Comparison of ENCODE assay signal across 18 mouse cellular contexts in genomic region chr17:35174201-35174977, GRCm38 (mm10). TPM values are rescaled to one million over a fixed set of nuclear protein-coding genes. Genes with fewer than 3 reads are reported as not detected.
A peak's percentile ranks its signal among the peaks of the same experiment; 100 is the strongest.
DNase-seq lines count a peak whose midpoint lies in the region; ATAC-seq and TF ChIP-seq lines count a peak whose summit lies in the region.
"Had no signal": no experiment of that assay in that cellular context is flagged by ENCODE, and none has a peak within 500 bp of the region (broad histone marks: within the 10 kb centered on the region; RNA-seq: fewer than 3 reads in every experiment).

No protein-coding gene starts in this region.

- TF ChIP-seq CTCF in bone marrow macrophage, adult 2 months (IDR thresholded peaks at IDR 0.05; ENCODE audit: low read depth, low read length): no peak

- no peak overlapping the region for H3K27ac ChIP-seq in limb, embryonic 11.5 days (replicated peaks; ENCODE audit: low read depth, low read length)
- H3K27ac ChIP-seq in limb, embryonic 10.5 days: no peak overlapping the region
- H3K27ac ChIP-seq in bone marrow macrophage, adult 2 months (ENCODE audit: insufficient read depth, low read depth, low read length): peak overlapping the region; percentile 88
- no peak overlapping the region for H3K27ac ChIP-seq in hindbrain, embryonic 11.5 days (ENCODE audit: low read depth, low read length)
- H3K27ac ChIP-seq: hindbrain, embryonic 14.5 days; liver, embryonic 14.5 days; midbrain, embryonic 10.5 days had no signal

- H3K9ac ChIP-seq in limb, embryonic 11.5 days (ENCODE audit: low read length): peak overlapping the region; percentile 27; the same call in 1 of the 2 replicates
- H3K9ac ChIP-seq in hindbrain, embryonic 11.5 days (ENCODE audit: low read depth, low read length): no peak overlapping the region
- H3K9ac ChIP-seq: forebrain, postnatal 0 days; hindbrain, embryonic 14.5 days; liver, embryonic 14.5 days had no signal

- H3K4me3 ChIP-seq in limb, embryonic 11.5 days (ENCODE audit: low read depth, low read length): no peak overlapping the region
- H3K4me3 ChIP-seq in limb, embryonic 10.5 days: no peak overlapping the region
- H3K4me3 ChIP-seq in bone marrow macrophage, adult 2 months (ENCODE audit: insufficient read depth, low read length): no peak overlapping the region
- no peak overlapping the region for H3K4me3 ChIP-seq in hindbrain, embryonic 11.5 days (ENCODE audit: low read depth, low read length)
- H3K4me3 ChIP-seq: gastrocnemius, adult 2 months; midbrain, embryonic 10.5 days had no signal

- no peak for TF ChIP-seq POLR2A in bone marrow macrophage, adult 2 months (IDR thresholded peaks at IDR 0.05; ENCODE audit: borderline replicate concordance, low read depth, low read length)

- no peaks in the 10 kb centered on the region for H3K27me3 ChIP-seq in limb, embryonic 11.5 days (ENCODE audit: control insufficient read depth, insufficient read depth, low read length)
- H3K27me3 ChIP-seq in limb, embryonic 10.5 days (ENCODE audit: low read depth, poor library complexity, severe bottlenecking): no peaks in the 10 kb centered on the region
- H3K27me3 ChIP-seq in hindbrain, embryonic 11.5 days (ENCODE audit: control insufficient read depth, insufficient read depth, low read length): no peaks in the 10 kb centered on the region

- WGBS in limb, embryonic 11.5 days: 52% methylated on average over 8 of the region's 8 CpGs
- WGBS in limb, embryonic 10.5 days: 61% methylated on average over 8 of the region's 8 CpGs
- 71% methylated on average over 8 of the region's 8 CpGs for WGBS in hindbrain, embryonic 11.5 days

- no peaks in the 10 kb centered on the region for H3K9me3 ChIP-seq in limb, embryonic 11.5 days (ENCODE audit: control insufficient read depth, low read length)
- H3K9me3 ChIP-seq in limb, embryonic 10.5 days (replicated peaks): no peaks in the 10 kb centered on the region
- no peaks in the 10 kb centered on the region for H3K9me3 ChIP-seq in hindbrain, embryonic 11.5 days (ENCODE audit: control insufficient read depth, low read length)
- H3K9me3 ChIP-seq: midbrain, embryonic 10.5 days had no signal

- ATAC-seq in limb, embryonic 11.5 days (ENCODE audit: insufficient number of reproducible peaks, low FRiP score, low TSS enrichment, low read depth): no peak
- ATAC-seq in CD4-positive, CD25-positive, alpha-beta regulatory T cell, adult 4 months: peak; percentile 67
- ATAC-seq in monocyte, adult 5-6 weeks (replicated peaks; ENCODE audit: insufficient number of reproducible peaks, low FRiP score, low TSS enrichment, poor library complexity, severe bottlenecking): 0 out of 2 replicates have a peak, but pooled peaks have one; percentile 23
- no peak for ATAC-seq in hindbrain, embryonic 11.5 days (ENCODE audit: low FRiP score)
- ATAC-seq: forebrain, postnatal 0 days; lung, postnatal 0 days had no signal

- no peak overlapping the region for H3K4me2 ChIP-seq in limb, embryonic 11.5 days (ENCODE audit: low read depth, severe bottlenecking)
- H3K4me2 ChIP-seq in hindbrain, embryonic 11.5 days (replicated peaks; ENCODE audit: low read depth, low read length): no peak overlapping the region
- H3K4me2 ChIP-seq: hindbrain, embryonic 14.5 days had no signal

- DNase-seq in limb, embryonic 11.5 days (ENCODE audit: low spot score): no peak
- DNase-seq in limb, embryonic 10.5 days (ENCODE audit: low spot score): no peak
- DNase-seq in hindbrain, embryonic 11.5 days (ENCODE audit: low spot score): no peak
- no peak for DNase-seq in spleen, postnatal 14 days (ENCODE audit: low spot score in 2 of 2)
- DNase-seq: adrenal gland, adult 2 months; cerebellum, adult 8-10 months; embryo, embryonic 11 days; forebrain, postnatal 0 days; gastrocnemius, adult 2 months; kidney, adult 11 months; right cerebral cortex, adult 18-20 months had no signal

- no peaks in the 10 kb centered on the region for H3K4me1 ChIP-seq in limb, embryonic 11.5 days (ENCODE audit: control insufficient read depth, insufficient read depth, low read length)
- H3K4me1 ChIP-seq in limb, embryonic 10.5 days: peaks cover 11% of the 10 kb centered on the region
- H3K4me1 ChIP-seq in bone marrow macrophage, adult 2 months (ENCODE audit: control insufficient read depth, insufficient read depth, low read length): peaks cover 43% of the 10 kb centered on the region
- no peaks in the 10 kb centered on the region for H3K4me1 ChIP-seq in hindbrain, embryonic 11.5 days (replicated peaks; ENCODE audit: control insufficient read depth, insufficient read depth, low read length)

- H3K36me3 ChIP-seq in limb, embryonic 11.5 days (ENCODE audit: control insufficient read depth, insufficient read depth, low read length): no peaks in the 10 kb centered on the region
- H3K36me3 ChIP-seq in limb, embryonic 10.5 days: no peaks in the 10 kb centered on the region
- H3K36me3 ChIP-seq in hindbrain, embryonic 11.5 days (ENCODE audit: control insufficient read depth, insufficient read depth, low read length): no peaks in the 10 kb centered on the region
- H3K36me3 ChIP-seq: midbrain, embryonic 10.5 days had no signal

RNA-seq across cellular contexts. Expression of gene Aif1, which starts 1.5 kb away (rescaled TPM):
- polyA plus RNA-seq in limb, embryonic 11.5 days (2014; fragmentation: Nextera tagmentation; extraction: Ambion mirVana): 3.4 and 3.9 TPM in 2 replicates
- 1.5 and 1.8 TPM in 2 replicates for polyA plus RNA-seq in limb, embryonic 10.5 days (2016; fragmentation: Nextera tagmentation; extraction: Ambion mirVana)
- 1 to 10 TPM; 1.8 to 3.7 TPM for polyA plus RNA-seq in CD4-positive, CD25-positive, alpha-beta regulatory T cell, adult 4 months (2017; shearing (Covaris generic))
- 420 and 469 TPM in 2 replicates for polyA plus RNA-seq in bone marrow macrophage, adult 2 months (2012; ENCODE audit: insufficient read depth, insufficient read length, missing spikeins)
- 20.7 to 64.8 TPM (median 31.9 TPM) in 3 replicates for total RNA-seq in monocyte, adult 5-6 weeks (2017)
- 6.1 and 8.4 TPM in 2 replicates for polyA plus RNA-seq in hindbrain, embryonic 11.5 days (2014; fragmentation: Nextera tagmentation; extraction: Ambion mirVana)

RNA-seq across cellular contexts. Expression of gene Prrc2a, which starts 9.7 kb away (rescaled TPM):
- polyA plus RNA-seq in limb, embryonic 11.5 days (2014; fragmentation: Nextera tagmentation; extraction: Ambion mirVana): 215 and 234 TPM in 2 replicates
- polyA plus RNA-seq in limb, embryonic 10.5 days (2016; fragmentation: Nextera tagmentation; extraction: Ambion mirVana): 213 and 229 TPM in 2 replicates
- polyA plus RNA-seq in CD4-positive, CD25-positive, alpha-beta regulatory T cell, adult 4 months (2017; shearing (Covaris generic)): 10 to 100 TPM; 43.0 to 75.1 TPM
- polyA plus RNA-seq in bone marrow macrophage, adult 2 months (2012; ENCODE audit: insufficient read depth, insufficient read length, missing spikeins): 136 and 162 TPM in 2 replicates
- total RNA-seq in monocyte, adult 5-6 weeks (2017): 21.3 to 57.6 TPM (median 32.1 TPM) in 3 replicates
- 167 and 205 TPM in 2 replicates for polyA plus RNA-seq in hindbrain, embryonic 11.5 days (2014; fragmentation: Nextera tagmentation; extraction: Ambion mirVana)

RNA-seq across cellular contexts. Expression of gene Lst1, which starts 13.8 kb away (rescaled TPM):
- polyA plus RNA-seq in limb, embryonic 11.5 days (2014; fragmentation: Nextera tagmentation; extraction: Ambion mirVana): 4.0 and 4.7 TPM in 2 replicates
- 1.6 and 2.0 TPM in 2 replicates for polyA plus RNA-seq in limb, embryonic 10.5 days (2016; fragmentation: Nextera tagmentation; extraction: Ambion mirVana)
- 10 to 100 TPM in 1 of 2 experiments, 1 to 10 TPM in 1; 7.3 to 10.0 TPM for polyA plus RNA-seq in CD4-positive, CD25-positive, alpha-beta regulatory T cell, adult 4 months (2017; shearing (Covaris generic))
- 811 and 856 TPM in 2 replicates for polyA plus RNA-seq in bone marrow macrophage, adult 2 months (2012; ENCODE audit: insufficient read depth, insufficient read length, missing spikeins)
- total RNA-seq in monocyte, adult 5-6 weeks (2017): 763 to 1,006 TPM (median 964 TPM) in 3 replicates
- 5.6 and 9.8 TPM in 2 replicates for polyA plus RNA-seq in hindbrain, embryonic 11.5 days (2014; fragmentation: Nextera tagmentation; extraction: Ambion mirVana)

RNA-seq across cellular contexts. Expression of gene Ltb, which starts 19.9 kb away (rescaled TPM):
- 0.45 and 0.54 TPM in 2 replicates for polyA plus RNA-seq in limb, embryonic 11.5 days (2014; fragmentation: Nextera tagmentation; extraction: Ambion mirVana)
- 0.38 and 0.45 TPM in 2 replicates for polyA plus RNA-seq in limb, embryonic 10.5 days (2016; fragmentation: Nextera tagmentation; extraction: Ambion mirVana)
- 100 to 1,000 TPM; 154 to 344 TPM for polyA plus RNA-seq in CD4-positive, CD25-positive, alpha-beta regulatory T cell, adult 4 months (2017; shearing (Covaris generic))
- polyA plus RNA-seq in bone marrow macrophage, adult 2 months (2012; ENCODE audit: insufficient read depth, insufficient read length, missing spikeins): not detected in 2 replicates
- 38.1 to 48.1 TPM (median 38.4 TPM) in 3 replicates for total RNA-seq in monocyte, adult 5-6 weeks (2017)
- polyA plus RNA-seq in hindbrain, embryonic 11.5 days (2014; fragmentation: Nextera tagmentation; extraction: Ambion mirVana): 0.22 and 0.32 TPM in 2 replicates
- total RNA-seq: gastrocnemius, adult 2 months had no signal

RNA-seq across cellular contexts. Expression of gene Tnf, which starts 27.4 kb away (rescaled TPM):
- polyA plus RNA-seq in limb, embryonic 11.5 days (2014; fragmentation: Nextera tagmentation; extraction: Ambion mirVana): not detected in 2 replicates
- 0.14 TPM in 1 of 2 replicates, not detected in the other for polyA plus RNA-seq in limb, embryonic 10.5 days (2016; fragmentation: Nextera tagmentation; extraction: Ambion mirVana)
- 10 to 100 TPM; 15.3 to 23.5 TPM for polyA plus RNA-seq in CD4-positive, CD25-positive, alpha-beta regulatory T cell, adult 4 months (2017; shearing (Covaris generic))
- 11.9 and 12.8 TPM in 2 replicates for polyA plus RNA-seq in bone marrow macrophage, adult 2 months (2012; ENCODE audit: insufficient read depth, insufficient read length, missing spikeins)
- total RNA-seq in monocyte, adult 5-6 weeks (2017): 37.0 to 62.7 TPM (median 38.1 TPM) in 3 replicates
- not detected in 2 replicates for polyA plus RNA-seq in hindbrain, embryonic 11.5 days (2014; fragmentation: Nextera tagmentation; extraction: Ambion mirVana)
- total RNA-seq: gastrocnemius, adult 2 months had no signal
- polyA plus RNA-seq: forebrain, postnatal 0 days; hindbrain, embryonic 14.5 days; midbrain, embryonic 10.5 days had no signal

Comparison
In these comparisons a context has a peak if more than half of its experiments do, and no peak if none do; other contexts are left out.
1. ATAC-seq: peak in CD4-positive, CD25-positive, alpha-beta regulatory T cell, adult 4 months (single experiment) and monocyte, adult 5-6 weeks (single experiment); none in limb, embryonic 11.5 days (single experiment) and hindbrain, embryonic 11.5 days (single experiment).
2. RNA of gene Aif1, which starts 1.5 kb away (polyA plus RNA-seq): 420 to 469 TPM in bone marrow macrophage, adult 2 months; 6.1 to 8.4 TPM in hindbrain, embryonic 11.5 days, 3.4 to 3.9 TPM in limb, embryonic 11.5 days, 1.8 to 3.7 TPM in CD4-positive, CD25-positive, alpha-beta regulatory T cell, adult 4 months and 1.5 to 1.8 TPM in limb, embryonic 10.5 days; every median in the first group is over 10 times any median in the second.
3. RNA of gene Lst1, which starts 13.8 kb away (polyA plus RNA-seq): 811 to 856 TPM in bone marrow macrophage, adult 2 months; 7.3 to 10.0 TPM in CD4-positive, CD25-positive, alpha-beta regulatory T cell, adult 4 months, 5.6 to 9.8 TPM in hindbrain, embryonic 11.5 days, 4.0 to 4.7 TPM in limb, embryonic 11.5 days and 1.6 to 2.0 TPM in limb, embryonic 10.5 days; every median in the first group is over 10 times any median in the second.